Mouse (Mus musculus) hindbrain, embryonic 13.5 days (tissue): ENCODE measurements around the gene Six5. TPM values are rescaled to one million over a fixed set of nuclear protein-coding genes. Genes with fewer than 3 reads are reported as not detected.
A peak's percentile ranks its signal among the peaks of the same experiment; 100 is the strongest.

Source experiments
- ATAC-seq: fragments of 200-750 bp; cut with Nextera tagmentation; 2 replicates; pipeline ENCODE4 v1.8.0; 2017; ENCODE audit warnings: moderate TSS enrichment; ENCODE audit not compliant: low FRiP score
- H3K27ac ChIP-seq: fragments of 300-500 bp; sonication (generic); 2 replicates; pipeline ENCODE4 v1.5.1; 2015; ENCODE audit warnings: inconsistent platforms, mild to moderate bottlenecking, moderate library complexity
- H3K27me3 ChIP-seq: fragments of 300-500 bp; sonication (generic); 2 replicates; pipeline ENCODE4 v1.6.1; 2015; ENCODE audit warnings: mild to moderate bottlenecking, inconsistent platforms
- H3K36me3 ChIP-seq: fragments of 300-500 bp; sonication (generic); 2 replicates; pipeline ENCODE4 v1.6.1; 2015; ENCODE audit warnings: mild to moderate bottlenecking, inconsistent platforms
- H3K4me1 ChIP-seq: fragments of 300-500 bp; sonication (generic); replicated peaks from 2 replicates; pipeline ENCODE4 v1.6.1; 2015; ENCODE audit warnings: inconsistent platforms
- H3K4me2 ChIP-seq: fragments of 300-500 bp; sonication (generic); 2 replicates; pipeline ENCODE4 v1.6.1; 2015; ENCODE audit warnings: inconsistent platforms, mild to moderate bottlenecking, moderate library complexity
- H3K4me3 ChIP-seq: fragments of 300-500 bp; sonication (generic); 2 replicates; pipeline ENCODE4 v1.5.1; 2015; ENCODE audit warnings: mild to moderate bottlenecking, inconsistent platforms
- H3K9ac ChIP-seq: fragments of 300-500 bp; sonication (generic); 2 replicates; pipeline ENCODE4 v1.6.1; 2015; ENCODE audit warnings: mild to moderate bottlenecking, inconsistent platforms
- H3K9me3 ChIP-seq: fragments of 300-500 bp; sonication (generic); 2 replicates; pipeline ENCODE4 v1.6.1; 2016; ENCODE audit warnings: inconsistent platforms
- WGBS: fragments of 180-500 bp; shearing (Covaris S2); methylation state at CpG from one replicate; pipeline ENCODE4 v1.1.7; 2015; 5-methylcytosine and 5-hydroxymethylcytosine counted together
- polyA plus RNA-seq: library from polyadenylated mRNA; unstranded; fragments of >200 nt; fragmentation: Nextera tagmentation; extraction: Ambion mirVana; gene quantifications from 2 replicates; pipeline ENCODE4 v1.2.1, GENCODE M21; 2015

The Six5 gene
- polyA plus RNA-seq, 1 experiment from 2014 or later, result 2.8 TPM

DNA sequence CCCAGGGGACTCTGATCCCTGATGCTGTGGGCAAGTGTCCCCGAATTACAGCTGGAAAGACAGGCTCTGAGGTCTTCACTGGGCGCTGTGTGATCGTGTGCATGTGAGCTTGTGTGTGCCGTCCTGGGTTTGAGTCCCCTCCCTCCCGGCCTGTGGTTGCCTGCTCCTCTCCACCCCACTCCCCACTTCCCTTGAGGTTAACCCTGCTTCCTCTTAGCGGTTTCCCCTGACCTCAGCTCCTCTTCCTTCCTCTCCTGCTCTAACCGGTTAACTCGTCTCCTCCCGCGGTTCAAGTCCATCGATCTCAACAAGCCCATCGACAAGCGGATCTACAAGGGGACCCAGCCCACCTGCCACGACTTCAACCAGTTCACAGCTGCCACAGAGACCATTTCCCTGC is 16.6 kb upstream of the Six5 start:
- Histone ChIP-seq H3K4me3 (peak overlapping the region; percentile 100), H3K27ac (no peak overlapping the region), H3K36me3 (peaks cover 50% of the 10 kb centered on the region), H3K27me3 (no peaks in the 10 kb centered on the region), H3K4me1 (peaks cover 41% of the 10 kb centered on the region), H3K9ac (peak overlapping the region; percentile 98), H3K4me2 (peak overlapping the region; percentile 99), H3K9me3 (no peaks in the 10 kb centered on the region)
- WGBS, result 74% methylated on average over 14 of the region's 14 CpGs
- ATAC-seq, result no peak

DNA sequence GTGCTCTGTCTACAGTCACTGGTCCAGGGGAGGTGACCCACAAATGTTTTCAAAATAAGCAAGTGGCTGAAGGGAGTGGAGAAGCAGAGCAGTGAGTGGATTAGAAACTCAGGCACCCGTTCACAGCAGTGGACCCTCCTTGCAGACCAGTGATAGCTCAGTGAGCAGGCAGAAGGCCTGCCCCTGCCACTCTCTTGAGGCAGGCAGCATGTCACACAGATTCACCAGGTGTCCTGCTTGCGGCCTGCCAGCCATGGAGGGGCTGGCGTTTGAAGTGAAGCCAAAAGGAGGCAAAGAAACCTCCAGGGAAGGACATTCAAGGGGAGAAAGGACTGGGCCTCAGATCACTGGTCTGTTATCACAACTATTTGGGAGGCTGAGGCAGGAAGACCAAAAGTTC is 15.7 kb upstream of the Six5 start:
- Histone ChIP-seq H3K27me3 (no peaks in the 10 kb centered on the region), H3K36me3 (peaks cover 58% of the 10 kb centered on the region), H3K4me1 (peaks cover 49% of the 10 kb centered on the region), H3K4me3 (no peak overlapping the region), H3K4me2 (no peak overlapping the region), H3K9me3 (no peaks in the 10 kb centered on the region), H3K27ac (no peak overlapping the region), H3K9ac (no peak overlapping the region)
- ATAC-seq, result no peak
- WGBS, result 87% methylated on average over 3 of the region's 3 CpGs

DNA sequence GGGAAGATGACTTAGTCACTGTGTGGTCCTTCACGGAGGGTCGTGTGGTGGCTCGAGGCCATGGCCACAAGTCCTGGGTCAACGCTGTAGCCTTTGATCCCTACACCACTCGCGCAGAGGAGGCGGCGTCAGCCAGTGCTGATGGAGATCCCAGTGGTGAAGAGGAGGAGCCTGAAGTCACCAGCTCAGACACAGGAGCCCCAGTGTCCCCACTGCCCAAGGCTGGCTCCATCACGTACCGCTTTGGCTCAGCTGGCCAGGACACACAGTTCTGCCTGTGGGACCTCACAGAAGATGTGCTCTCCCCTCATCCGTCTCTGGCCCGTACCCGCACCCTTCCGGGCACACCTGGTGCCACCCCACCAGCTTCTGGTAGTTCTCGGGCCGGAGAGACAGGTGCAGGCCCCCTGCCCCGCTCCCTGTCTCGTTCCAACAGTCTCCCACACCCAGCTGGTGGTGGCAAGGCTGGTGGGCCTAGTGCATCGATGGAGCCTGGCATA is 13.9 kb upstream of the Six5 start:
- no peak overlapping the region for H3K9ac ChIP-seq
- 86% methylated on average over 19 of the region's 19 CpGs for WGBS
- H3K4me3 ChIP-seq, result no peak overlapping the region
- no peak overlapping the region for H3K27ac ChIP-seq
- ATAC-seq, result no peak
- H3K4me2 ChIP-seq, result no peak overlapping the region
- H3K27me3 ChIP-seq, result peaks cover 8% of the 10 kb centered on the region
- H3K9me3 ChIP-seq, result no peaks in the 10 kb centered on the region
- peaks cover 65% of the 10 kb centered on the region for H3K36me3 ChIP-seq
- peaks cover 61% of the 10 kb centered on the region for H3K4me1 ChIP-seq

DNA sequence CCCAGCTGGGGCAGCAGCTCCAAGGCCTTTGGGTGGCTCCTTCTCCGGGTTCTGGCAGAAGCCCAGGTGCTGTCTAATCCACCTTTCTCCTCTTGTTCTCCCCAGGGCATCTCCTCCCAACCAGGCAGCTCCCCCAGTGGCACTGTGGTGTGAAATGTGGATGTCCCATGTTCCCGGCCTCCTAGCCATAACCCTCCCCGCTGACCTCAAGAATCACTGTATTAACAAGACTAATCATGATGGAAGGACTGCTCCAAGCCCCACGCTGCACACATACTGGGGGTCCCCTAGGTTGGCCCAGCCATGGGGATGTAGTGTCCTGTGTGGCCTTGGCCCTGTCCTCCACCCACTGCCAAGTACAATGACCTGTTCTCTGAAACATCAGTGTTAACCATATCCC is 12.2 kb upstream of the Six5 start:
- H3K9ac ChIP-seq, result no peak overlapping the region
- ATAC-seq, result no peak
- H3K4me3 ChIP-seq, result no peak overlapping the region
- peaks cover 71% of the 10 kb centered on the region for H3K36me3 ChIP-seq
- 90% methylated on average over 4 of the region's 4 CpGs for WGBS
- H3K27me3 ChIP-seq, result peaks cover 8% of the 10 kb centered on the region
- no peak overlapping the region for H3K4me2 ChIP-seq
- no peak overlapping the region for H3K27ac ChIP-seq
- peaks cover 61% of the 10 kb centered on the region for H3K4me1 ChIP-seq
- no peaks in the 10 kb centered on the region for H3K9me3 ChIP-seq

DNA sequence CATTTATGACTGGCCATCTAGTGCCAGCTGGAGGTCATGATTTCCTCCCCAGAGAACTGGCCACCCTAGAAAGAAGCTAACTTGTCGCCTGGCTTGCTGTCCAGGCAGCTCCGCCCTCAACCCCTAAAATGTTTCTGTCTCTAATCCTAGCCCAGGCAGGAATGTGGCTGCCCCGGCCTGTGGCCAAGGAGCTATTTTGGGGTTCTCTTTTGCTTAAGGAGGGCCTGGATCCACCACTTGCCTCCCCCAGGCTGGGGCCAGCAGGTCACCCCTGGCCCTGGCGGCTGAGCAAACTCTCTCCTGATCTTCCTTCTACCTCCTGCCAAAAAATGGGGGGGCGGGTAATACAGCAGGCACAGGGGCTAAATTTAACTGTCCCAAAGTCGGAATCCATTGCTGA is 11.3 kb upstream of the Six5 start:
- Histone ChIP-seq H3K36me3 (peaks cover 78% of the 10 kb centered on the region), H3K4me1 (peaks cover 52% of the 10 kb centered on the region)
- WGBS, result 65% methylated on average over 6 of the region's 6 CpGs

DNA sequence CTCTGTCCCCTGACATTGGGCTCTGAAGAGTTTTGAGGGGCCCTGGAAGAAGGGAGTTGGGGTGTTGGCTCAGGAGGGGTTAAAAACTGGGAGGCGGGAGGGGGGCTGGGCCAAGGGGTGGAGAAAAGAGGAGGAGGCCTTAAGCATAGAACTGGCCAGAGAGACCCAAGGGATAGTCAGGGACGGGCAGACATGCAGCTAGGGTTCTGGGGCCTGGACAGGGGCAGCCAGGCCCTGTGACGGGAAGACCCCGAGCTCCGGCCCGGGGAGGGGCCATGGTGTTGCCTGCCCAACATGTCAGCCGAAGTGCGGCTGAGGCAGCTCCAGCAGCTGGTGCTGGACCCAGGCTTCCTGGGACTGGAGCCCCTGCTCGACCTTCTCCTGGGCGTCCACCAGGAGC is 10.7 kb upstream of the Six5 start, which contains the start of gene Dmpk:
TSS of gene Dmpk (plus strand) at position 149 of the 400 bp plus-strand sequence.
- H3K36me3 ChIP-seq, result peaks cover 78% of the 10 kb centered on the region
- no peak for ATAC-seq

More for the DNA sequence above, 11.3 kb upstream of the Six5 start:
- peaks cover 8% of the 10 kb centered on the region for H3K27me3 ChIP-seq
- H3K9me3 ChIP-seq, result no peaks in the 10 kb centered on the region
- H3K27ac ChIP-seq, result no peak overlapping the region
- H3K4me3 ChIP-seq, result no peak overlapping the region
- ATAC-seq, result no peak
- no peak overlapping the region for H3K4me2 ChIP-seq
- H3K9ac ChIP-seq, result no peak overlapping the region

DNA sequence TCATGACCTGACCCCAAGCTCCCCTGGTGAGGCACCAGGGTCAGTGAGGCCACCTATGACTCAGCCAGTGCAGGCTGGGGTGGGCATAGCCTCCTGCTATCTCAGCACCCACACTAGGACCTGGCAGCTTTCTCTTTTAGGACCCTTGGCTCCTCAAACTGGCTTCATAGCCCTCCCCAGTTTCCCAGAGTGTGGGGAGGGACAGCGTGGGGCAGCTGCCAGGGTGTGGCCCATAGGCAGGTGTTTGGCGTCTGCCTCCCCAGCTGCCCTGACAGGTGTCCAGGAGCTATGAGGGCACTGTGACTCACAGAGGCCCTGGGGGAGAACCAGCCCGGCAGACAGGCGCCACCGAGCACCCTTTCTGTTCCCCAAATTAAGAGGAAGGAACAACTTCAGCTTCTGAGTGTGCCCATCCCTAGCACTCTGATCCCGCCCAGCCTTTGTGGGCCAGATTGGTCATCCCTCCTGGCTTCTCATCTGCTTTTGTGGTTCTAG is 10.1 kb upstream of the Six5 start:
- peaks cover 50% of the 10 kb centered on the region for H3K4me1 ChIP-seq
- peaks cover 8% of the 10 kb centered on the region for H3K27me3 ChIP-seq
- no peak for ATAC-seq
- H3K9me3 ChIP-seq, result no peaks in the 10 kb centered on the region
- H3K27ac ChIP-seq, result no peak overlapping the region
- no peak overlapping the region for H3K4me3 ChIP-seq
- no peak overlapping the region for H3K9ac ChIP-seq
- H3K36me3 ChIP-seq, result peaks cover 77% of the 10 kb centered on the region
- 66% methylated on average over 6 of the region's 6 CpGs for WGBS
- H3K4me2 ChIP-seq, result no peak overlapping the region

More for the DNA sequence above, 10.7 kb upstream of the Six5 start, which contains the start of gene Dmpk:
- H3K4me1 ChIP-seq, result peaks cover 50% of the 10 kb centered on the region
- no peak within 1 kb of the TSS for H3K4me3 ChIP-seq
- no peak within 1 kb of the TSS for H3K9ac ChIP-seq
- no peak within 1 kb of the TSS for H3K4me2 ChIP-seq
- 51% methylated on average over 10 of the region's 10 CpGs for WGBS
- H3K27me3 ChIP-seq, result peaks cover 8% of the 10 kb centered on the region
- no peaks in the 10 kb centered on the region for H3K9me3 ChIP-seq
- no peak within 1 kb of the TSS for H3K27ac ChIP-seq

DNA sequence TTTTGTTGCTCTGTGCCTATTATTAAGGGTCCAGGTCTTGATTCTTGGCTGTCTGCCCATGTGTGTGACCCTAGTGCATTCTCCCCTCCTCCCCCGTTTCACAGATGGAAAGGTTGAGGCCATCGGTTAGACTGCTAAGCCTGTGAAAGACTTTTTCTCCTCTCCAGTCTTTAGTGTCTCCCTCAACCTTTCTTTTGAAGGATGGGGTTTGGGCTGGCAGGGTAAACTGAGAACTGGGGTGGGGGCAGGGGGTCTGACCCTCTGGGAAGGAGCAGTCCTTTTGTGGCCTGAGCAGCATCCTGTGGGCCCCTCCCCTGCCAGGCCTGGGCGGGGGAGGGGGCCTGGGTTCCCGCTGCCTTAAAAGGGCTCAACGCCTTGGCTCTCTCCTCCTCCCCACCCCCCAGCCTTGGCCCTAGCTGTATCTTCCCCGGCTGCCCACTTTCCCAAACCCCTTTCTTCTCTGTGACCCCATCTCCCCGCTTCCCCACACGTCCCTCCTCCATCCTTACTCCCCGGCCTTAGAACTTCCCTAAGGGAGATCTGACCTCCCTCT is 9.4 kb upstream of the Six5 start:
- Histone ChIP-seq H3K4me2 (no peak overlapping the region), H3K27ac (no peak overlapping the region), H3K4me3 (no peak overlapping the region), H3K9me3 (no peaks in the 10 kb centered on the region), H3K27me3 (peaks cover 8% of the 10 kb centered on the region), H3K9ac (peak overlapping the region; percentile 36), H3K4me1 (peaks cover 50% of the 10 kb centered on the region), H3K36me3 (peaks cover 75% of the 10 kb centered on the region)
- WGBS, result 27% methylated on average over 9 of the region's 9 CpGs
- no peak for ATAC-seq

DNA sequence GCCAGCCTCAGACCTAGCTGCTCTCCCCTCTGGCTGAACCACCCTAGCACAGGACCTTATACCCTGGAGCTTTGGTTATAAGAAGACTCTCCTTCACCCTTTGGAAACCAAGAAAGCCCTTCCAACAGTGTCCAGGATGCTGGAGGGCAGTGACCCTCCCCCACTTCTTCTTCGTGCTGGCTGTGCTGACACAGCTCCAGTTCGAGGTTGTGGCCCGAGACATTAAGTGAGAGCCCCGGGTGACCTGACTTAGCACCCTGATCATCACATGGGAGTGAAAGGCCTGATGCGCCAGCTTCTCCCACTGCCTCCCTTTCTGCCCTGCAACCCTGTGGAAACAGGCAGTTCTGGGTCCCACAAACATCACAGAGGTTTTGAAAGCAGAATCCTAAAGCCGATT is 8.9 kb upstream of the Six5 start:
- Histone ChIP-seq H3K4me2 (no peak overlapping the region; the same call in 1 of the 2 replicates), H3K27me3 (peaks cover 13% of the 10 kb centered on the region), H3K4me1 (peaks cover 50% of the 10 kb centered on the region), H3K27ac (no peak overlapping the region), H3K9me3 (no peaks in the 10 kb centered on the region), H3K9ac (peak overlapping the region; percentile 36), H3K36me3 (peaks cover 75% of the 10 kb centered on the region), H3K4me3 (no peak overlapping the region)
- no peak for ATAC-seq
- WGBS, result 10% methylated on average over 6 of the region's 6 CpGs

DNA sequence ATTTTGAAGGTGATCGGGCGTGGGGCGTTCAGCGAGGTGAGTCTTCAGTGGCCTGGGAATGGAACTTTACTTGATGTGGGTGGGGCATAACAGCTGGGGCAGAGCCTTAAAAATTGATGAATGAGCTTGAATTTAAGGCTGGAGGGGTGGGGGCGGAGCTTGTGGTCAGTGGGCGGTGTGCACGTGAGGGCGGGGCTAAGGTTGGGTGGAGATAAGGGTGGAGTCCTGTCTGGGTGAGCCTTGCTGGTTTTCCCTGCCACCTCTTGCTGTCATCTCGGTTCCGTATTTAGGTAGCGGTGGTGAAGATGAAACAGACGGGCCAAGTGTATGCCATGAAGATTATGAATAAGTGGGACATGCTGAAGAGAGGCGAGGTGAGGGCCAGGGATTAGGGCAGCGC is 8.4 kb upstream of the Six5 start:
- Histone ChIP-seq H3K9me3 (no peaks in the 10 kb centered on the region), H3K36me3 (peaks cover 75% of the 10 kb centered on the region), H3K9ac (0 out of 2 replicates have a peak overlapping the region, but pooled peaks have one; percentile 36), H3K27ac (no peak overlapping the region), H3K4me3 (no peak overlapping the region), H3K27me3 (peaks cover 19% of the 10 kb centered on the region), H3K4me2 (no peak overlapping the region; the same call in 1 of the 2 replicates), H3K4me1 (peaks cover 49% of the 10 kb centered on the region)
- 18% methylated on average over 14 of the region's 14 CpGs for WGBS
- no peak for ATAC-seq

DNA sequence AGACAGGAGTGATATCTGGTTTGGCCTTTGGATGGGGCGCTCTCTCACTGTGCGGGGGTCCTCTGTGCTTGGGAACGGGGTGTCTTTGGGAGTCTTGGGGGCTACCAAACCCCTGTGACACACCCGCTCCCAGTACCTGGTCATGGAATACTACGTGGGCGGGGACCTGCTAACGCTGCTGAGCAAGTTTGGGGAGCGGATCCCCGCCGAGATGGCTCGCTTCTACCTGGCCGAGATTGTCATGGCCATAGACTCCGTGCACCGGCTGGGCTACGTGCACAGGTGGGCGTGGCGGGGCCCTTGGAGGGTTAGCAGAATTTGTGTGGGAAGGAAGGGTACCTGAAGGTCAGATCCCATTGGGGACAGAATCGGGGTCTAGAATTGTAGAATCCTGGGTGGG is 7.6 kb upstream of the Six5 start:
- 60% methylated on average over 18 of the region's 18 CpGs for WGBS
- H3K9ac ChIP-seq, result no peak overlapping the region
- no peak for ATAC-seq
- no peaks in the 10 kb centered on the region for H3K9me3 ChIP-seq
- H3K27me3 ChIP-seq, result peaks cover 26% of the 10 kb centered on the region
- H3K27ac ChIP-seq, result no peak overlapping the region
- peaks cover 42% of the 10 kb centered on the region for H3K4me1 ChIP-seq
- no peak overlapping the region for H3K4me2 ChIP-seq
- H3K36me3 ChIP-seq, result peaks cover 75% of the 10 kb centered on the region
- no peak overlapping the region for H3K4me3 ChIP-seq

DNA sequence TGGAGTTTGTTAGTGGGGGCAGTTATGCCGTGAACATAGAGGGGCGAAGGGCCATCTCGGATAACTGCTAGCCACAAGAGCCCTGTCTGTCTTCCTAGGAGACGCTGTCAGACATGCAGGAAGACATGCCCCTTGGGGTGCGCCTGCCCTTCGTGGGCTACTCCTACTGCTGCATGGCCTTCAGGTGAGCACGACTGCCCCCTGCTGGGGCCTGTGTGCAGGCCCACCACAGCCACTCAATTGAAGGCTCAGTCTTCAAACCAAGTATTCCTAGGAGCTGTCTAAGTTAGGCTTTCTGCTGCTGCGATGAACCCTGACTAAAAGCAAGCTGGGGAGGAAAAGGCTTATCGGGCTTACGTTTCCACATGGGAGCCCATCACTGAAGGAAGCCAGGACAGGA is 5.6 kb upstream of the Six5 start:
- no peak overlapping the region for H3K4me3 ChIP-seq
- no peak overlapping the region for H3K4me2 ChIP-seq
- peaks cover 65% of the 10 kb centered on the region for H3K36me3 ChIP-seq
- H3K4me1 ChIP-seq, result peaks cover 45% of the 10 kb centered on the region
- no peak overlapping the region for H3K27ac ChIP-seq
- no peak overlapping the region for H3K9ac ChIP-seq
- no peaks in the 10 kb centered on the region for H3K9me3 ChIP-seq
- 44% methylated on average over 10 of the region's 10 CpGs for WGBS
- no peak for ATAC-seq
- peaks cover 42% of the 10 kb centered on the region for H3K27me3 ChIP-seq

DNA sequence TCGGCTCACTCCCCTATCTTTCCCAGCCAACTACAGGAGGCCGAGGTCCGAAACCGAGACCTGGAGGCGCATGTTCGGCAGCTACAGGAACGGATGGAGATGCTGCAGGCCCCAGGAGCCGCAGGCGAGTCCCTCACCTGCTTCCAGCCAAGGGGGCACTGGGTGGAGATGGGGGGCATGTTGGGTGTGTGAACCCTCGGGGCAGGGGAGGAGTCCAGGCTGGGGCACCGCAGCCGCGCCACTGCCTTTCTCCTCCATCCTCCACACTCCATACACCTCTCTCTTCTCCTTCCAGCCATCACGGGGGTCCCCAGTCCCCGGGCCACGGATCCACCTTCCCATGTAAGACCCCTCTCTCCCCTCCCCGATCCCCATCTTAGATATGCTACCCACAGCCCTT is 2.5 kb upstream of the Six5 start:
- 33% methylated on average over 16 of the region's 17 CpGs for WGBS
- Histone ChIP-seq H3K9me3 (no peaks in the 10 kb centered on the region), H3K36me3 (peaks cover 54% of the 10 kb centered on the region), H3K27me3 (peaks cover 59% of the 10 kb centered on the region), H3K4me2 (peak overlapping the region; percentile 96; the same call in 1 of the 2 replicates), H3K4me1 (peaks cover 50% of the 10 kb centered on the region), H3K4me3 (no peak overlapping the region), H3K27ac (peak overlapping the region; percentile 44; the same call in 1 of the 2 replicates), H3K9ac (0 out of 2 replicates have a peak overlapping the region, but pooled peaks have one; percentile 19)
- ATAC-seq, result no peak
